Mouse (Mus musculus): ENCODE data around the gene Cntn3. TPM values are rescaled to one million over a fixed set of nuclear protein-coding genes. Genes with fewer than 3 reads are reported as not detected.

The Cntn3 gene
- total RNA-seq, 2 experiments from 2014 or later: not detected

GRCm38 (mm10) chr6:102113629-102114028 is 459.3 kb downstream of the Cntn3 start:
- no peak for TF ChIP-seq CTCF (IDR thresholded peaks at IDR 0.05)

More at GRCm38 (mm10) chr6:102113629-102114028, 459.3 kb downstream of the Cntn3 start:
- Histone ChIP-seq H3K27ac (no peak overlapping the region), H3K4me3 (no peak overlapping the region)
- DNase-seq: no peak
- intact Hi-C loops (cut with DNase I): no loop called here
